Mouse (Mus musculus): ENCODE measurements around the gene Ralgapa1.

- no peak for TF ChIP-seq CTCF (IDR thresholded peaks at IDR 0.05; ENCODE audit: extremely low read depth, insufficient read depth, insufficient read length, insufficient replicate concordance)
- no peak for TF ChIP-seq POLR2A (IDR thresholded peaks at IDR 0.05; ENCODE audit: low read depth, low read length)
These were observed 46.7 kb downstream of the Ralgapa1 start for GRCm38 (mm10) chr12:55774316-55774715.

All from spleen, adult 2 months (tissue).